In genomic region chr2:151676234-151676633, GRCm38 (mm10) we compare ENCODE assay signal across 13 mouse cellular contexts. TPM values are rescaled to one million over a fixed set of nuclear protein-coding genes. Genes with fewer than 3 reads are reported as not detected.
DNase-seq lines count a peak whose midpoint lies in the region; ATAC-seq and TF ChIP-seq lines count a peak whose summit lies in the region.
"Had no signal": no experiment of that assay in that cellular context is flagged by ENCODE, and none has a peak within 500 bp of the region (broad histone marks: within the 10 kb centered on the region; RNA-seq: fewer than 3 reads in every experiment).

No protein-coding gene starts in this region.

- no peak overlapping the region for H3K9ac ChIP-seq in embryonic facial prominence, embryonic 11.5 days (replicated peaks; ENCODE audit: low read length)
- H3K9ac ChIP-seq: hindbrain, embryonic 15.5 days; stomach, embryonic 15.5 days had no signal

- H3K9me3 ChIP-seq in embryonic facial prominence, embryonic 11.5 days (replicated peaks; ENCODE audit: control insufficient read depth, low read length): no peaks in the 10 kb centered on the region
- H3K9me3 ChIP-seq in embryonic facial prominence, embryonic 10.5 days: no peaks in the 10 kb centered on the region
- H3K9me3 ChIP-seq: hindbrain, embryonic 15.5 days; stomach, embryonic 15.5 days had no signal

- H3K4me1 ChIP-seq in embryonic facial prominence, embryonic 11.5 days (ENCODE audit: control insufficient read depth, insufficient read depth, low read length): no peaks in the 10 kb centered on the region
- H3K4me1 ChIP-seq in embryonic facial prominence, embryonic 10.5 days: no peaks in the 10 kb centered on the region
- H3K4me1 ChIP-seq in lung, adult 2 months (ENCODE audit: control insufficient read depth, insufficient read depth, low read length): no peaks in the 10 kb centered on the region
- H3K4me1 ChIP-seq: hindbrain, embryonic 15.5 days; stomach, embryonic 15.5 days had no signal

- peak; percentile 15 for DNase-seq in embryonic facial prominence, embryonic 11.5 days (ENCODE audit: low spot score)
- no peak for DNase-seq in embryonic facial prominence, embryonic 10.5 days (ENCODE audit: low spot score)
- no peak for DNase-seq in lung, adult 2 months
- no peak for DNase-seq in lung, postnatal 4 days
- peak; percentile 25 for DNase-seq in cerebellum, adult 8-10 months
- peak; percentile 8 for DNase-seq in retina, adult 2 months (ENCODE audit: low read depth, low spot score)
- no peak for DNase-seq in heart, postnatal 4 days
- DNase-seq: adrenal gland, postnatal 25 days; gastrocnemius, postnatal 14 days had no signal

- H3K27me3 ChIP-seq in embryonic facial prominence, embryonic 11.5 days (ENCODE audit: control insufficient read depth, insufficient read depth, low read length): no peaks in the 10 kb centered on the region
- H3K27me3 ChIP-seq in embryonic facial prominence, embryonic 10.5 days (replicated peaks; ENCODE audit: low read depth, poor library complexity, severe bottlenecking): 0 out of 2 replicates have a peak, but pooled peaks cover 4% of the 10 kb centered on the region
- H3K27me3 ChIP-seq: hindbrain, embryonic 15.5 days; stomach, embryonic 15.5 days had no signal

- no peak for TF ChIP-seq POLR2A in lung, adult 2 months (IDR thresholded peaks at IDR 0.05; ENCODE audit: borderline replicate concordance, extremely low read depth, low read depth, low read length)

- H3K4me3 ChIP-seq in embryonic facial prominence, embryonic 11.5 days (ENCODE audit: low read depth, low read length): no peak overlapping the region
- no peak overlapping the region for H3K4me3 ChIP-seq in embryonic facial prominence, embryonic 10.5 days
- H3K4me3 ChIP-seq in lung, adult 2 months (replicated peaks; ENCODE audit: extremely low read depth, low read depth, low read length): no peak overlapping the region
- H3K4me3 ChIP-seq: hindbrain, embryonic 15.5 days; stomach, embryonic 15.5 days had no signal

- 62% methylated on average over 2 of the region's 2 CpGs for WGBS in embryonic facial prominence, embryonic 11.5 days
- WGBS in embryonic facial prominence, embryonic 10.5 days: 59% methylated on average over 2 of the region's 2 CpGs
- WGBS in lung, adult 2 months: 54% methylated on average over 2 of the region's 2 CpGs

- no peak overlapping the region for H3K4me2 ChIP-seq in embryonic facial prominence, embryonic 11.5 days (ENCODE audit: low read depth, low read length)
- H3K4me2 ChIP-seq: hindbrain, embryonic 15.5 days; stomach, embryonic 15.5 days had no signal

- H3K36me3 ChIP-seq in embryonic facial prominence, embryonic 11.5 days (replicated peaks; ENCODE audit: control insufficient read depth, insufficient read depth, low read depth, low read length): no peaks in the 10 kb centered on the region
- H3K36me3 ChIP-seq in embryonic facial prominence, embryonic 10.5 days (replicated peaks): no peaks in the 10 kb centered on the region
- H3K36me3 ChIP-seq: hindbrain, embryonic 15.5 days; stomach, embryonic 15.5 days had no signal

- ATAC-seq in embryonic facial prominence, embryonic 11.5 days (replicated peaks; ENCODE audit: insufficient number of reproducible peaks, low FRiP score, low TSS enrichment, low read depth): no peak
- no peak for ATAC-seq in megakaryocyte progenitor cell, adult 5-6 weeks (replicated peaks; ENCODE audit: poor library complexity)

- 0 out of 2 replicates have a peak, but pooled peaks have one; percentile 4 for TF ChIP-seq CTCF in lung, adult 2 months (IDR thresholded peaks at IDR 0.05; ENCODE audit: insufficient read depth, low read length)

- no peak overlapping the region for H3K27ac ChIP-seq in embryonic facial prominence, embryonic 11.5 days (replicated peaks; ENCODE audit: low read depth, low read length)
- H3K27ac ChIP-seq in embryonic facial prominence, embryonic 10.5 days (replicated peaks): no peak overlapping the region
- H3K27ac ChIP-seq: hindbrain, embryonic 15.5 days; stomach, embryonic 15.5 days had no signal

RNA-seq across cellular contexts. Expression of gene Rad21l, which starts 7.9 kb away (rescaled TPM):
- polyA plus RNA-seq in embryonic facial prominence, embryonic 11.5 days (2014; fragmentation: Nextera tagmentation; extraction: Ambion mirVana): 0.13 TPM in 1 of 2 replicates, not detected in the other
- not detected in 2 replicates for polyA plus RNA-seq in embryonic facial prominence, embryonic 10.5 days (2016; fragmentation: Nextera tagmentation; extraction: Ambion mirVana)
- not detected in 2 replicates for polyA plus RNA-seq in lung, adult 2 months (2012; rRNA removed)
- total RNA-seq in heart, postnatal 4 days (2021): not detected
- not detected in 2 replicates for total RNA-seq in megakaryocyte progenitor cell, adult 5-6 weeks (2015)
- not detected in 2 replicates for total RNA-seq in megakaryocyte progenitor cell, adult 5-6 weeks (2017)
- total RNA-seq: gastrocnemius, postnatal 14 days had no signal
- polyA plus RNA-seq: liver, embryonic 16.5 days; stomach, embryonic 15.5 days had no signal

RNA-seq across cellular contexts. Expression of gene Tmem74b, which starts 25.6 kb away (rescaled TPM):
- polyA plus RNA-seq in embryonic facial prominence, embryonic 11.5 days (2014; fragmentation: Nextera tagmentation; extraction: Ambion mirVana): 2.4 and 2.7 TPM in 2 replicates
- 2.3 and 3.1 TPM in 2 replicates for polyA plus RNA-seq in embryonic facial prominence, embryonic 10.5 days (2016; fragmentation: Nextera tagmentation; extraction: Ambion mirVana)
- polyA plus RNA-seq in lung, adult 2 months (2012; rRNA removed): 0.29 and 0.32 TPM in 2 replicates
- total RNA-seq in heart, postnatal 4 days (2021): 1 to 10 TPM; 5.0 to 5.1 TPM
- not detected in 2 replicates for total RNA-seq in megakaryocyte progenitor cell, adult 5-6 weeks (2015)
- not detected in 2 replicates for total RNA-seq in megakaryocyte progenitor cell, adult 5-6 weeks (2017)
- polyA plus RNA-seq: liver, embryonic 16.5 days had no signal

RNA-seq across cellular contexts. Expression of gene Snph, which starts 43.8 kb away (rescaled TPM):
- 0.72 and 1.1 TPM in 2 replicates for polyA plus RNA-seq in embryonic facial prominence, embryonic 11.5 days (2014; fragmentation: Nextera tagmentation; extraction: Ambion mirVana)
- 0.54 and 1.00 TPM in 2 replicates for polyA plus RNA-seq in embryonic facial prominence, embryonic 10.5 days (2016; fragmentation: Nextera tagmentation; extraction: Ambion mirVana)
- 0.64 and 1.1 TPM in 2 replicates for polyA plus RNA-seq in lung, adult 2 months (2012; rRNA removed)
- 1 to 10 TPM; 2.2 TPM for total RNA-seq in heart, postnatal 4 days (2021)
- total RNA-seq in megakaryocyte progenitor cell, adult 5-6 weeks (2015): not detected in 2 replicates
- not detected in 2 replicates for total RNA-seq in megakaryocyte progenitor cell, adult 5-6 weeks (2017)

Comparison
In these comparisons a context has a peak if more than half of its experiments do, and no peak if none do; other contexts are left out.
1. DNase-seq: peak in embryonic facial prominence, embryonic 11.5 days (single experiment), cerebellum, adult 8-10 months (single experiment) and retina, adult 2 months (single experiment); none in embryonic facial prominence, embryonic 10.5 days (single experiment), lung, adult 2 months (single experiment), lung, postnatal 4 days (0 of 2) and heart, postnatal 4 days (single experiment).